Mouse (Mus musculus) kidney, adult 2 months (tissue): Measurements from ENCODE around the gene Cdc73. TPM values are rescaled to one million over a fixed set of nuclear protein-coding genes. Genes with fewer than 3 reads are reported as not detected.

Experiments
- DNase-seq: peaks from one replicate; pipeline ENCODE4 v3.0.0; 2021
- H3K27ac ChIP-seq: fragments of 200-500 bp; 2 replicates; pipeline ENCODE4 v1.5.1; 2012; ENCODE audit warnings: low read depth, low read length, control low read depth, inconsistent platforms; ENCODE audit not compliant: insufficient read depth
- H3K27me3 ChIP-seq: fragments of 200-500 bp; replicated peaks from 2 replicates; pipeline ENCODE4 v1.6.1; 2012; ENCODE audit warnings: mild to moderate bottlenecking, moderate library complexity, low read length, inconsistent platforms; ENCODE audit not compliant: control insufficient read depth, insufficient read depth
- H3K36me3 ChIP-seq: fragments of 200-500 bp; 2 replicates; pipeline ENCODE4 v1.6.1; 2012; ENCODE audit warnings: mild to moderate bottlenecking, moderate library complexity, low read length, inconsistent platforms; ENCODE audit not compliant: control insufficient read depth, insufficient read depth
- H3K4me1 ChIP-seq: fragments of 200-500 bp; 2 replicates; pipeline ENCODE4 v1.6.1; 2011; ENCODE audit warnings: low read length; ENCODE audit not compliant: control insufficient read depth, insufficient read depth
- H3K4me3 ChIP-seq: fragments of 200-500 bp; 2 replicates; pipeline ENCODE4 v1.5.1; 2011; ENCODE audit warnings: mild to moderate bottlenecking, low read depth, low read length, control low read depth; ENCODE audit not compliant: insufficient read depth
- CTCF ChIP-seq: fragments of 200-500 bp; conservative IDR thresholded peaks from 2 replicates; pipeline ENCODE4 v1.5.1; 2011; ENCODE audit warnings: low read depth, mild to moderate bottlenecking, control low read depth, low read length, moderate library complexity, mixed read lengths; ENCODE audit not compliant: insufficient read depth, insufficient read length
- POLR2A ChIP-seq: fragments of 200-500 bp; IDR thresholded peaks from one replicate; pipeline ENCODE4 v1.6.1; 2011; ENCODE audit warnings: low read depth, low read length, control low read depth
- WGBS: fragments of 180-500 bp; shearing (Covaris S2); methylation state at CpG from one replicate; pipeline ENCODE4 v1.1.7; 2018; 5-methylcytosine and 5-hydroxymethylcytosine counted together
- polyA plus RNA-seq: library from polyadenylated mRNA; depleted of rRNA; stranded (reverse); fragments of >200 nt; gene quantifications from 2 replicates; pipeline ENCODE4 v1.2.3, GENCODE M21; 2012; rRNA removed

Cdc73 gene
- 2.1 and 4.3 TPM in 2 replicates for polyA plus RNA-seq

GRCm38 (mm10) chr1:143702741-143703262, at the start of gene Cdc73:
TSS of gene Cdc73 (minus strand) at chr1:143702893.
- peak; percentile 95 for DNase-seq
- H3K4me1 ChIP-seq, result no peaks in the 10 kb centered on the region; the same call in 1 of the 2 replicates
- peak within 1 kb of the TSS; percentile 89 for H3K27ac ChIP-seq
- under 1% methylated on average over 74 of the region's 74 CpGs for WGBS
- no peaks in the 10 kb centered on the region for H3K27me3 ChIP-seq
- TF ChIP-seq CTCF (peak; percentile 54), POLR2A (no peak)
- no peaks in the 10 kb centered on the region for H3K36me3 ChIP-seq
- peak within 1 kb of the TSS; percentile 99 for H3K4me3 ChIP-seq

- WGBS, result 79% methylated on average over 10 of the region's 10 CpGs
- Histone ChIP-seq H3K27ac (peak overlapping the region; percentile 45; the same call in 1 of the 2 replicates), H3K36me3 (peaks cover 12% of the 10 kb centered on the region), H3K4me1 (no peaks in the 10 kb centered on the region), H3K4me3 (no peak overlapping the region), H3K27me3 (no peaks in the 10 kb centered on the region)
- peak; percentile 19 for DNase-seq
- TF ChIP-seq POLR2A, result no peak
- TF ChIP-seq CTCF, result no peak
These were observed 43.2 kb upstream of the Cdc73 start for GRCm38 (mm10) chr1:143745871-143746270.

GRCm38 (mm10) chr1:143742186-143742585, 39.5 kb upstream of the Cdc73 start:
- WGBS, result 95% methylated on average over 6 of the region's 6 CpGs

GRCm38 (mm10) chr1:143741331-143741730, 38.6 kb upstream of the Cdc73 start:
- Histone ChIP-seq H3K36me3 (peaks cover 6% of the 10 kb centered on the region), H3K27ac (no peak overlapping the region), H3K4me3 (no peak overlapping the region), H3K27me3 (no peaks in the 10 kb centered on the region), H3K4me1 (no peaks in the 10 kb centered on the region; the same call in 1 of the 2 replicates)
- no peak for TF ChIP-seq POLR2A
- TF ChIP-seq CTCF, result no peak
- DNase-seq, result no peak
- 90% methylated on average over 5 of the region's 5 CpGs for WGBS

More at GRCm38 (mm10) chr1:143742186-143742585, 39.5 kb upstream of the Cdc73 start:
- H3K4me3 ChIP-seq, result no peak overlapping the region
- no peaks in the 10 kb centered on the region; the same call in 1 of the 2 replicates for H3K4me1 ChIP-seq
- no peak overlapping the region for H3K27ac ChIP-seq
- H3K36me3 ChIP-seq, result peaks cover 9% of the 10 kb centered on the region
- no peak for DNase-seq
- no peaks in the 10 kb centered on the region for H3K27me3 ChIP-seq
- no peak for TF ChIP-seq POLR2A
- no peak for TF ChIP-seq CTCF

GRCm38 (mm10) chr1:143740581-143740980, 37.9 kb upstream of the Cdc73 start:
- no peaks in the 10 kb centered on the region for H3K27me3 ChIP-seq
- H3K4me3 ChIP-seq, result no peak overlapping the region
- TF ChIP-seq CTCF, result no peak
- no peak for TF ChIP-seq POLR2A
- H3K36me3 ChIP-seq, result peaks cover 4% of the 10 kb centered on the region; the same call in 1 of the 2 replicates
- no peak overlapping the region for H3K27ac ChIP-seq
- no peak for DNase-seq
- WGBS, result 90% methylated on average over 10 of the region's 10 CpGs
- no peaks in the 10 kb centered on the region; the same call in 1 of the 2 replicates for H3K4me1 ChIP-seq

- H3K27ac ChIP-seq, result peak overlapping the region; percentile 24
- peak; percentile 94 for DNase-seq
- no peaks in the 10 kb centered on the region; the same call in 1 of the 2 replicates for H3K4me1 ChIP-seq
- peak overlapping the region; percentile 83 for H3K4me3 ChIP-seq
- H3K27me3 ChIP-seq, result no peaks in the 10 kb centered on the region
- 0 out of 2 replicates have a peak, but pooled peaks have one; percentile 6 for TF ChIP-seq CTCF
- no peak for TF ChIP-seq POLR2A
- no peaks in the 10 kb centered on the region for H3K36me3 ChIP-seq
- under 1% methylated on average over 71 of the region's 71 CpGs for WGBS
These were observed 37.0 kb upstream of the Cdc73 start for GRCm38 (mm10) chr1:143739361-143740350.
